Mouse (Mus musculus): ENCODE measurements around the gene Tmprss2.

DNA sequence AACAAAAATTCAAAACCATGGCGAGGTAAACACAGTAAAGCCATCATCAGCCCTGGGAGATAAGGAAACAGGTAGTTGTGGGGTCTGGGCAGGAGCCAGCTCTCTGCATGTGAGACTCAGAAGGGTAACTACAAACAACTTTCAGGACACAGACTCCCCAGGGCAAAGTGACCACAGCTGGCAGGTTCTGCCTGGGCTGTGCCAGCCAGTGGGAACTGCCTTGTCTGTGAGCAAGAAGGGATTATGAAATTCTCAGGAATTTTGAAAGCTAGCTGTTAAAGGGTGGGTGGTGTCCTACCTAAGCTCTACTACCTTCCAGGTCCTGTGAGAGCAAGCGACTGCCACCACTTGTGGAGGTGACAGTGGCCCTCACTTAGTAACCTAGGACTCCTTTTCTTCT lies 44.8 kb upstream of the Tmprss2 start:
- TF ChIP-seq POLR2A (IDR thresholded peaks at IDR 0.05; ENCODE audit: insufficient read depth, low read length) = no peak
- no peak for TF ChIP-seq CTCF (IDR thresholded peaks at IDR 0.05; ENCODE audit: low read depth, low read length)
- TF ChIP-seq EP300 (IDR thresholded peaks at IDR 0.05; ENCODE audit: insufficient read depth, low read depth, low read length) = no peak

Measured in ES-Bruce4 (cell line).